Comparison of ENCODE assay signal across 37 mouse cellular contexts in the genomic region with DNA sequence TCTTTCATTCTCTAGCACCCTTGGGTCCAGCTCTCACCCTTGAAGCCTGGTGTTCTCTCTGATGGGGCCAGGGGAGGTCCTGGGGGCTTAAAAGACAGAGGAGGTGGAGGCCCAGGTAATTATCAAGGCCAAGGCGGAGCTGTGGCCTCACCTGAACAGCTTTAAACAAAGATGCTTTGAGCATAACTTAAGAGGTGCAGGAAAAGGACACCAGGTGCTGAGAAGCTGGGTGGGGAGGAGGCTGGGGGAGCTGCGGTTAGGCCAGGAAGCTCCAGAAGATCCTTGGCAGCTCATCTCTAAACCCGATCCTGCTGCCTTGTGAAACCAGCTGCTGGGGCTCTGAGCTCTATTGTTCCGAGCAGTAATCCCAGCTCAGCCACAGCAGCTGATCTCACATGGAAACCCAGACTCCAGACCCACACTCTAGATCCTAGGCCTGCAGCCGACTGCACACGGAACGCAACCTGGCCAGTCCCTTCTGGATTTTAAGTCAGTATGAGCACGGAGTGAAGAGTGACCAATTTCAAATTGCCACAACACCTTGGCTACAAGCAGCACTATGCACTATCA. TPM values are rescaled to one million over a fixed set of nuclear protein-coding genes. Genes with fewer than 3 reads are reported as not detected.
DNase-seq lines count a peak whose midpoint lies in the region; ATAC-seq and TF ChIP-seq lines count a peak whose summit lies in the region.
"Had no signal": no experiment of that assay in that cellular context is flagged by ENCODE, and none has a peak within 500 bp of the region (broad histone marks: within the 10 kb centered on the region; RNA-seq: fewer than 3 reads in every experiment).

Prss33 (minus strand) TSS at position 51 of the 570 bp plus-strand sequence.

- no peaks in the 10 kb centered on the region for H3K36me3 ChIP-seq in megakaryocyte, embryonic 14.5 days (replicated peaks; ENCODE audit: low read length)
- H3K36me3 ChIP-seq in E14TG2a.4 (ENCODE audit: insufficient read depth, low read length) (no peaks in the 10 kb centered on the region; the same call in 1 of the 2 replicates), ES-Bruce4 (ENCODE audit: control insufficient read depth, insufficient read depth, low read length, poor library complexity, severe bottlenecking) (no peaks in the 10 kb centered on the region), myocyte (ENCODE audit: control insufficient read depth, insufficient read depth) (no peaks in the 10 kb centered on the region)
- no peaks in the 10 kb centered on the region for H3K36me3 ChIP-seq in liver, postnatal 0 days (replicated peaks; ENCODE audit: insufficient read depth, low read length)
- H3K36me3 ChIP-seq: embryonic facial prominence, embryonic 15.5 days; hindbrain, embryonic 12.5 days; intestine, embryonic 15.5 days; limb, embryonic 12.5 days; liver, embryonic 12.5 days; neural tube, embryonic 13.5 days had no signal

- TF ChIP-seq CTCF in E14TG2a.4 (conservative IDR thresholded peaks at IDR 0.05; ENCODE audit: low read length) = no peak
- no peak for TF ChIP-seq CTCF in ES-Bruce4 (IDR thresholded peaks at IDR 0.05; ENCODE audit: low read depth, low read length)
- TF ChIP-seq CTCF in liver, postnatal 0 days (IDR thresholded peaks at IDR 0.05; ENCODE audit: low read depth) = no peak

- no peaks in the 10 kb centered on the region for H3K79me2 ChIP-seq in myocyte (ENCODE audit: control insufficient read depth, insufficient read depth)

- H3K4me3 ChIP-seq in megakaryocyte, embryonic 14.5 days (replicated peaks) = peak within 1 kb of the TSS; percentile 26
- H3K4me3 ChIP-seq in E14TG2a.4 (replicated peaks; ENCODE audit: low read length) = peak within 1 kb of the TSS; percentile 67
- peak within 1 kb of the TSS; percentile 17; the same call in 1 of the 2 replicates for H3K4me3 ChIP-seq in ES-Bruce4 (ENCODE audit: low read depth, low read length)
- H3K4me3 ChIP-seq in myocyte = no peak within 1 kb of the TSS
- H3K4me3 ChIP-seq in liver, postnatal 0 days (ENCODE audit: low read depth, low read length) = no peak within 1 kb of the TSS
- H3K4me3 ChIP-seq: embryonic facial prominence, embryonic 15.5 days; forebrain, embryonic 13.5 days; hindbrain, embryonic 12.5 days; intestine, embryonic 15.5 days; limb, embryonic 12.5 days; liver, embryonic 12.5 days; neural tube, embryonic 13.5 days had no signal

- TF ChIP-seq POLR2A in ES-Bruce4 (IDR thresholded peaks at IDR 0.05; ENCODE audit: insufficient read depth, low read length) (no peak), myocyte (IDR thresholded peaks at IDR 0.05; ENCODE audit: insufficient read length, low read depth) (no peak)

- TF ChIP-seq EP300 in ES-Bruce4 (IDR thresholded peaks at IDR 0.05; ENCODE audit: insufficient read depth, low read depth, low read length) = no peak
- no peak for TF ChIP-seq EP300 in liver, postnatal 0 days (IDR thresholded peaks at IDR 0.05; ENCODE audit: low read depth)

- H3K9ac ChIP-seq in ES-Bruce4 (ENCODE audit: low read depth, poor library complexity, severe bottlenecking) = no peak within 1 kb of the TSS
- no peak within 1 kb of the TSS for H3K9ac ChIP-seq in liver, postnatal 0 days (replicated peaks)
- H3K9ac ChIP-seq: embryonic facial prominence, embryonic 15.5 days; hindbrain, embryonic 12.5 days; intestine, embryonic 15.5 days; limb, embryonic 12.5 days; liver, embryonic 12.5 days; neural tube, embryonic 13.5 days had no signal

- H3K4me2 ChIP-seq in myocyte (ENCODE audit: low read depth) = peak within 1 kb of the TSS; percentile 38
- no peak within 1 kb of the TSS for H3K4me2 ChIP-seq in liver, postnatal 0 days (ENCODE audit: low read depth, low read length)
- H3K4me2 ChIP-seq: embryonic facial prominence, embryonic 15.5 days; forebrain, embryonic 13.5 days; heart, embryonic 11.5 days; hindbrain, embryonic 12.5 days; intestine, embryonic 15.5 days; limb, embryonic 12.5 days; liver, embryonic 12.5 days; neural tube, embryonic 13.5 days had no signal

- WGBS in liver, postnatal 0 days (ENCODE audit: insufficient replicate concordance) = 73% methylated on average over 8 of the region's 8 CpGs

- ATAC-seq in megakaryocyte, adult 5-6 weeks (ENCODE audit: poor library complexity, severe bottlenecking) = no peak
- ATAC-seq in liver, postnatal 0 days = no peak
- ATAC-seq: forebrain, embryonic 13.5 days; hindbrain, postnatal 0 days; intestine, embryonic 15.5 days; liver, embryonic 12.5 days; lung, postnatal 0 days; Patski had no signal

- H3K9me3 ChIP-seq in megakaryocyte, embryonic 14.5 days = no peaks in the 10 kb centered on the region
- H3K9me3 ChIP-seq in E14TG2a.4 (ENCODE audit: low read length) (no peaks in the 10 kb centered on the region), ES-Bruce4 (replicated peaks; ENCODE audit: control insufficient read depth, insufficient read depth, low read length, poor library complexity, severe bottlenecking) (no peaks in the 10 kb centered on the region)
- no peaks in the 10 kb centered on the region for H3K9me3 ChIP-seq in liver, postnatal 0 days (ENCODE audit: low read length)
- H3K9me3 ChIP-seq: embryonic facial prominence, embryonic 15.5 days; forebrain, embryonic 13.5 days; hindbrain, embryonic 12.5 days; intestine, embryonic 15.5 days; limb, embryonic 12.5 days; liver, embryonic 12.5 days; neural tube, embryonic 13.5 days had no signal

- peaks cover 44% of the 10 kb centered on the region for H3K27me3 ChIP-seq in megakaryocyte, embryonic 14.5 days (replicated peaks)
- H3K27me3 ChIP-seq in E14TG2a.4 (ENCODE audit: insufficient read depth, low read length) = peaks cover 17% of the 10 kb centered on the region
- H3K27me3 ChIP-seq in ES-Bruce4 (ENCODE audit: control insufficient read depth, insufficient read depth, low read length, poor library complexity, severe bottlenecking) = no peaks in the 10 kb centered on the region
- peaks cover 14% of the 10 kb centered on the region for H3K27me3 ChIP-seq in myocyte (ENCODE audit: control insufficient read depth, insufficient read depth, insufficient read length)
- H3K27me3 ChIP-seq in liver, postnatal 0 days (ENCODE audit: insufficient read depth, low read length) = peaks cover 4% of the 10 kb centered on the region; the same call in 1 of the 2 replicates
- H3K27me3 ChIP-seq: Patski had no signal

- H3K27ac ChIP-seq in ES-Bruce4 (ENCODE audit: insufficient read depth, low read length) = no peak within 1 kb of the TSS
- H3K27ac ChIP-seq in liver, postnatal 0 days (ENCODE audit: low read depth) = no peak within 1 kb of the TSS
- H3K27ac ChIP-seq: embryonic facial prominence, embryonic 15.5 days; forebrain, embryonic 13.5 days; hindbrain, embryonic 12.5 days; hindbrain, postnatal 0 days; intestine, embryonic 15.5 days; limb, embryonic 12.5 days; liver, embryonic 12.5 days; neural tube, embryonic 13.5 days had no signal

- H3ac ChIP-seq in myocyte (ENCODE audit: control insufficient read depth, insufficient read length) = no peak within 1 kb of the TSS

- H3K4me1 ChIP-seq in megakaryocyte, embryonic 14.5 days = peaks cover 13% of the 10 kb centered on the region
- H3K4me1 ChIP-seq in E14TG2a.4 (replicated peaks; ENCODE audit: low read depth, low read length) (peaks cover 32% of the 10 kb centered on the region), ES-Bruce4 (ENCODE audit: control insufficient read depth, insufficient read depth, low read length) (no peaks in the 10 kb centered on the region)
- H3K4me1 ChIP-seq in liver, postnatal 0 days (ENCODE audit: insufficient read depth) = no peaks in the 10 kb centered on the region
- H3K4me1 ChIP-seq: embryonic facial prominence, embryonic 15.5 days; forebrain, embryonic 13.5 days; hindbrain, embryonic 12.5 days; intestine, embryonic 15.5 days; limb, embryonic 12.5 days; liver, embryonic 12.5 days; neural tube, embryonic 13.5 days had no signal

- no peak for DNase-seq in left cerebral cortex, adult 9 months (ENCODE audit: low spot score in 2 of 2)
- DNase-seq in liver, postnatal 0 days = no peak
- DNase-seq: adrenal gland, postnatal 10 days; B cell, adult 2 months; cerebellum, adult 11-12 months; cerebellum, adult 9-11 months; embryo, embryonic 11 days; gastrocnemius, postnatal 36 days; heart, adult 18-20 months; heart, postnatal 36 days; kidney, adult 9 months; kidney, postnatal 10 days; layer of hippocampus, adult 9-11 months; lung, adult 18-20 months; lung, postnatal 4 days; right cerebral cortex, postnatal 25 days; spleen, adult 18-20 months; thymus, adult 18-20 months; thymus, postnatal 25 days had no signal

TF ChIP-seq in myocyte, 11 proteins besides CTCF, POLR2A, EP300 and RAD21:
- no peak for TF ChIP-seq E2F4 (IDR thresholded peaks at IDR 0.05; ENCODE audit: insufficient read depth)
- TF ChIP-seq REST (IDR thresholded peaks at IDR 0.05; ENCODE audit: insufficient read depth, insufficient read length) = no peak
- TF ChIP-seq USF1 (IDR thresholded peaks at IDR 0.05; ENCODE audit: low read depth) = no peak
- no peak for TF ChIP-seq TCF3 (IDR thresholded peaks at IDR 0.05; ENCODE audit: insufficient read length, low read depth)
- peak; percentile 4 for TF ChIP-seq TCF12 (IDR thresholded peaks at IDR 0.05; ENCODE audit: insufficient read depth, poor library complexity, severe bottlenecking)
- TF ChIP-seq MYOD1 (IDR thresholded peaks at IDR 0.05; ENCODE audit: control insufficient read depth in 1 of 3, insufficient read length in 2 of 3, low read depth in 2 of 3) = peak in 2 of 3 experiments; percentile 50 to 61
- TF ChIP-seq SRF (IDR thresholded peaks at IDR 0.05; ENCODE audit: control insufficient read depth, insufficient read length, low read depth) = no peak
- TF ChIP-seq MYOG (IDR thresholded peaks at IDR 0.05; ENCODE audit: control insufficient read depth in 1 of 3, insufficient read depth in 1 of 3, insufficient read length in 2 of 3, low read depth in 2 of 3) = peak in 2 of 3 experiments; percentile 69 to 71
- no peak for TF ChIP-seq MAX (IDR thresholded peaks at IDR 0.05; ENCODE audit: low read depth)
- TF ChIP-seq POLR2AphosphoS2 (IDR thresholded peaks at IDR 0.05; ENCODE audit: insufficient read length, low read depth) = no peak

RNA-seq across cellular contexts. Expression of gene Prss33, which starts in this region (rescaled TPM):
- not detected in 2 replicates for polyA plus RNA-seq in megakaryocyte, embryonic 14.5 days (2012; ENCODE audit: insufficient read depth, low replicate concordance)
- not detected in 2 replicates for total RNA-seq in megakaryocyte, adult 5-6 weeks (2015)
- total RNA-seq in megakaryocyte, adult 5-6 weeks (2017) = not detected in 2 replicates
- polyA plus RNA-seq in ES-Bruce4 (2011; ENCODE audit: insufficient read depth, insufficient read length, low read depth, missing spikeins) (1.6 and 2.0 TPM in 2 replicates), myocyte (2012; fragmentation: generic; extraction: Trizol) (not detected)
- polyA plus RNA-seq in liver, postnatal 0 days (2015; fragmentation: Nextera tagmentation; extraction: Ambion mirVana) = not detected in 2 replicates
- total RNA-seq: adrenal gland, postnatal 10 days; gastrocnemius, postnatal 36 days; heart, adult 18-20 months; heart, postnatal 36 days; hindbrain, postnatal 0 days; left cerebral cortex, postnatal 14 days had no signal
- polyA plus RNA-seq: forebrain, embryonic 13.5 days; heart, embryonic 11.5 days; heart, embryonic 16.5 days; hindbrain, postnatal 0 days; limb, embryonic 12.5 days; liver, embryonic 12.5 days; lung, postnatal 0 days; neural tube, embryonic 13.5 days; Patski had no signal

Comparison
In these comparisons a context has a peak if more than half of its experiments do, and no peak if none do; other contexts are left out.
1. H3K4me3 ChIP-seq: peak in megakaryocyte, embryonic 14.5 days (single experiment), E14TG2a.4 (single experiment) and ES-Bruce4 (single experiment); none in myocyte (single experiment) and liver, postnatal 0 days (single experiment).